Mouse (Mus musculus) neural tube, embryonic 12.5 days (tissue): ENCODE data around the gene Zfp982. TPM values are rescaled to one million over a fixed set of nuclear protein-coding genes. Genes with fewer than 3 reads are reported as not detected.

Experiments used
- polyA plus RNA-seq: library from polyadenylated mRNA; unstranded; fragments of >200 nt; fragmentation: Nextera tagmentation; extraction: Ambion mirVana; gene quantifications from 2 replicates; pipeline ENCODE4 v1.2.1, GENCODE M21; 2016

Gene Zfp982
- polyA plus RNA-seq, 1 experiment from 2014 or later, result 6.3 TPM

Other genes with a start within 250 kb of the Zfp982 start
- 0.08 and 0.09 TPM in 2 replicates for gene Zfp988, start 186.7 kb upstream of the Zfp982 start, polyA plus RNA-seq
- 0.28 TPM in 1 of 2 replicates, not detected in the other for gene Zfp978, start 131.1 kb upstream of the Zfp982 start, polyA plus RNA-seq
- gene Gm16503, start 47.8 kb downstream of the Zfp982 start, polyA plus RNA-seq, result 0.37 and 0.43 TPM in 2 replicates
- 0.26 TPM in 1 of 2 replicates, not detected in the other for gene Zfp985, start 60.9 kb downstream of the Zfp982 start, polyA plus RNA-seq
- gene Zfp979, start 150.1 kb downstream of the Zfp982 start, polyA plus RNA-seq, result 2.1 and 2.8 TPM in 2 replicates
- not detected in 2 replicates for gene Zfp534, start 210.1 kb downstream of the Zfp982 start, polyA plus RNA-seq